Mouse (Mus musculus) CH12.LX (cell line): ENCODE results near the gene Pds5b. TPM values are rescaled to one million over a fixed set of nuclear protein-coding genes. Genes with fewer than 3 reads are reported as not detected.

Source experiments
- DNase-seq: peaks from one replicate; pipeline ENCODE4 v3.0.0-alpha.2; 2013; ENCODE audit errors: extremely low read depth
- H3K27ac ChIP-seq: 2 replicates; pipeline ENCODE4 v1.5.1; 2012; ENCODE audit warnings: low read depth, mild to moderate bottlenecking, control low read depth, moderate library complexity; ENCODE audit not compliant: insufficient read depth
- H3K27me3 ChIP-seq: replicated peaks from 2 replicates; pipeline ENCODE3; 2012; ENCODE audit warnings: inconsistent platforms
- H3K36me3 ChIP-seq, 2 experiments: replicated peaks in 1 of 2; 2 replicates each; pipeline versions ENCODE3 to v1.6.1; 2012; ENCODE audit warnings: inconsistent platforms in 1 of 2, low read length in 1 of 2, mild to moderate bottlenecking in 1 of 2, mixed read lengths in 1 of 2, moderate library complexity in 1 of 2; ENCODE audit not compliant: control insufficient read depth in 1 of 2, insufficient read depth in 1 of 2
- H3K4me1 ChIP-seq, 2 experiments: 2 replicates each; pipeline ENCODE4 v1.6.1; 2012; ENCODE audit warnings: inconsistent platforms in 1 of 2, moderate library complexity in 1 of 2; ENCODE audit not compliant: insufficient read depth in 2 of 2, control insufficient read depth in 1 of 2
- H3K4me2 ChIP-seq: 2 replicates; pipeline ENCODE4 v1.6.1; 2012; ENCODE audit warnings: low read depth, mild to moderate bottlenecking, control low read depth; ENCODE audit not compliant: poor library complexity, insufficient read depth, severe bottlenecking
- H3K4me3 ChIP-seq, 3 experiments: fragments of 150-350 bp in 1 of 3; sonication (generic) in 1 of 3; replicated peaks in 1 of 3; 2 replicates each; pipeline versions ENCODE3 to v1.5.1; 2011 to 2012; ENCODE audit warnings: low read depth in 2 of 3, low read length in 2 of 3, mild to moderate bottlenecking in 2 of 3, moderate library complexity in 2 of 3, control low read depth in 1 of 3, improper control_type of control experiment in 1 of 3, inconsistent platforms in 1 of 3, mixed read lengths in 1 of 3; ENCODE audit not compliant: poor library complexity in 1 of 3
- H3K79me2 ChIP-seq: replicated peaks from 2 replicates; pipeline ENCODE4 v1.6.1; 2012; ENCODE audit warnings: mild to moderate bottlenecking, moderate library complexity; ENCODE audit not compliant: control insufficient read depth, poor library complexity, insufficient read depth, severe bottlenecking; ENCODE audit errors: extremely low read depth
- H3K9ac ChIP-seq: 2 replicates; pipeline ENCODE4 v1.6.1; 2012; ENCODE audit warnings: low read depth, mild to moderate bottlenecking, control low read depth, moderate library complexity; ENCODE audit not compliant: insufficient read depth
- H3K9me3 ChIP-seq: replicated peaks from 2 replicates; pipeline ENCODE3; 2012; ENCODE audit warnings: low read length, inconsistent platforms, mixed read lengths
- CHD2 ChIP-seq: IDR thresholded peaks from 2 replicates; pipeline ENCODE4 v1.6.1; 2011; ENCODE audit warnings: low read length, improper control_type of control experiment
- GABPA ChIP-seq: IDR thresholded peaks from 2 replicates; pipeline ENCODE4 v1.6.1; 2012; ENCODE audit warnings: low read depth, low read length, improper control_type of control experiment, inconsistent platforms; ENCODE audit not compliant: insufficient replicate concordance
- MAX ChIP-seq: IDR thresholded peaks from 2 replicates; pipeline ENCODE4 v1.6.1; 2011; ENCODE audit warnings: low read length, improper control_type of control experiment
- MXI1 ChIP-seq: IDR thresholded peaks from 2 replicates; pipeline ENCODE4 v1.6.1; 2011; ENCODE audit warnings: mild to moderate bottlenecking, low read depth, low read length, improper control_type of control experiment
- POLR2AphosphoS2 ChIP-seq: IDR thresholded peaks from 2 replicates; pipeline ENCODE4 v1.6.1; 2011; ENCODE audit warnings: low read depth, low read length, improper control_type of control experiment
- SIN3A ChIP-seq: IDR thresholded peaks from 2 replicates; pipeline ENCODE4 v1.6.1; 2012; ENCODE audit warnings: low read length, improper control_type of control experiment, inconsistent platforms
- UBTF ChIP-seq: IDR thresholded peaks from 2 replicates; pipeline ENCODE4 v1.6.1; 2012; ENCODE audit warnings: low read depth, mild to moderate bottlenecking, inconsistent platforms, low read length, improper control_type of control experiment, moderate library complexity
- USF2 ChIP-seq: conservative IDR thresholded peaks from 2 replicates; pipeline ENCODE4 v1.6.1; 2011; ENCODE audit warnings: low read depth, low read length, improper control_type of control experiment
- ZNF384 ChIP-seq: IDR thresholded peaks from 2 replicates; pipeline ENCODE4 v1.6.1; 2012; ENCODE audit warnings: low read depth, low read length, improper control_type of control experiment, inconsistent platforms
- dilution Hi-C: fragments of 300-500 bp; cut with MboI; formaldehyde crosslinking; loops from 2 replicates; pipeline ENCODE4 v1.14.3; 2020; ENCODE audit warnings: low sequenced_read_pairs; ENCODE audit not compliant: extremely low pct_unique_long_range_greater_than_20kb, extremely low pct_ligation_motif_present
- in situ Hi-C: fragments of 300-500 bp; cut with MboI; formaldehyde crosslinking; loops from 3 replicates; pipeline ENCODE4 v1.14.3; 2019; ENCODE audit warnings: low sequenced_read_pairs, low pct_ligation_motif_present, low pct_unique_long_range_greater_than_20kb, mixed read lengths
- polyA plus RNA-seq: library from polyadenylated mRNA; unstranded; fragments of >175 nt; gene quantifications from 2 replicates; pipeline ENCODE4 v1.2.1, GENCODE M21; 2012; ENCODE audit warnings: low read depth; ENCODE audit not compliant: insufficient read length
- total RNA-seq, 2 experiments: library from RNA; depleted of rRNA; stranded (reverse); fragments of 300-350 nt in 1 of 2; fragments of >200 nt in 1 of 2; gene quantifications; 2 replicates each; pipeline ENCODE4 v1.2.3; 2012 to 2014

Gene Pds5b
- total and polyA plus RNA-seq, 3 experiments: 14.3 to 31.1 (median 27.4) TPM

DNA sequence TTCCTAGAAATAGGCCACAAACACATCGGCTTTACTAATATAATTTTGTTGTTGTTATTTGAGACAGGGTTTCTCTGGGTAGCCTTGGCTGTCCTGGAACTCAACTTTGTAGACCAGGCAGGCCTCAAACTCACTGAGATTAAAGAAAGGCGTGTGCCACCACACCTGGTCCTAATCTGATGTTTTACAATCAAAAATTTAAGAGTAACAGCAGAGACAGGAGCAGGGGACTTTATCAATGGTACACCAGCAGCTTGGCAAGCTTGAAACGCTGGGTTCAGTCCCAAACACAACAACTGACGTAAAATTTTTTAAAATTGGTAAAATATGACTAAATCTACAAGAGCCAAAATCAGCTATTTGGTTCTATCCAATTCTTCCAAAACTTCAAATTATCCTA, 28.6 kb upstream of the Pds5b start:
- DNase-seq: no peak
- Histone ChIP-seq H3K4me3 (no peak overlapping the region), H3K27me3 (no peaks in the 10 kb centered on the region), H3K4me2 (no peak overlapping the region), H3K27ac (no peak overlapping the region), H3K79me2 (peaks cover 28% of the 10 kb centered on the region), H3K9me3 (no peaks in the 10 kb centered on the region), H3K9ac (no peak overlapping the region), H3K36me3 (peaks cover 23 to 69% of the 10 kb centered on the region in 2 experiments), H3K4me1 (no peaks in the 10 kb centered on the region)
- TF ChIP-seq USF2: no peak
- no peak for TF ChIP-seq SIN3A
- no peak for TF ChIP-seq UBTF
- TF ChIP-seq MAX: no peak
- TF ChIP-seq POLR2AphosphoS2: no peak
- TF ChIP-seq CHD2: no peak
- in situ Hi-C loops: loop anchor here (10.0 kb wide), 1 partner anchor 110 kb away; no protein-coding TSS in a partner anchor
- dilution Hi-C loops: no loop called here

GRCm38 (mm10) chr5:150652578-150652977, 21.0 kb upstream of the Pds5b start:
- H3K36me3 ChIP-seq: peaks cover 9 to 55% of the 10 kb centered on the region in 2 experiments
- no peak overlapping the region for H3K4me3 ChIP-seq
- peaks cover 0 to 27% of the 10 kb centered on the region in 2 experiments; a peak in 2 of 4 replicates for H3K4me1 ChIP-seq
- peak; percentile 55; the same call in 1 of the 2 replicates for TF ChIP-seq ZNF384
- no peak for TF ChIP-seq SIN3A
- H3K4me2 ChIP-seq: no peak overlapping the region
- H3K27me3 ChIP-seq: no peaks in the 10 kb centered on the region
- in situ Hi-C loops (no loop called here), dilution Hi-C loops (no loop called here)
- H3K79me2 ChIP-seq: peaks cover 70% of the 10 kb centered on the region
- no peak for DNase-seq
- no peak overlapping the region for H3K27ac ChIP-seq
- H3K9ac ChIP-seq: no peak overlapping the region
- no peaks in the 10 kb centered on the region for H3K9me3 ChIP-seq

DNA sequence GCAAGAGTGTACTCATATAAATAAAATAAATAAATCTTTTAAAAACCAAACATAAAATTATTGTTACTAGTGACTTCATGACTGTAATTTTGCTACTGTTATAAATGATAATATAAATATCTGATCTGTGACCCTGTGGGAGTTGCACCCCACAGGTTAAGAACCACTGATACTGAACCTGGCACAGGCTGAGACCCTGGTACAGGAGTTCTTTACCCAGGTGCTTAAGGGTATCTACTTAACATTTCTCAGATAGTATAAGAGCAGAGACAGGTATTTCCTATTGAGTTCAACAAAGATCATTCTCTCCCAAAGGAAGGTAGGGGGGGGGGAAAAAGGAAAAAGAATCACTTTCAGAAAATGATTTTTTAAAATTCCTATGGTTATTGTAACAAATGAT, 19.0 kb upstream of the Pds5b start:
- Histone ChIP-seq H3K27me3 (no peaks in the 10 kb centered on the region), H3K9me3 (no peaks in the 10 kb centered on the region), H3K27ac (no peak overlapping the region), H3K36me3 (peaks cover 3 to 44% of the 10 kb centered on the region in 2 experiments), H3K4me1 (peaks cover 0 to 35% of the 10 kb centered on the region in 2 experiments; a peak in 2 of 4 replicates), H3K9ac (no peak overlapping the region), H3K4me3 (no peak overlapping the region), H3K79me2 (peaks cover 76% of the 10 kb centered on the region), H3K4me2 (no peak overlapping the region)
- dilution Hi-C loops: no loop called here
- in situ Hi-C loops: no loop called here
- no peak for DNase-seq
- TF ChIP-seq MXI1 (no peak), GABPA (no peak)
